Mouse (Mus musculus) cerebellum, postnatal 4 days (tissue): ENCODE measurements around the gene 2610507B11Rik.

Experiments used
- DNase-seq, 2 experiments: peaks; one replicate each; pipeline ENCODE4 v3.0.0; 2022; ENCODE audit warnings: low spot score in 2 of 2, mixed read lengths in 1 of 2

Gene 2610507B11Rik

GRCm38 (mm10) chr11:78337040-78337439 is 75.5 kb downstream of the 2610507B11Rik start:
- DNase-seq = no peak
